Mouse (Mus musculus) erythroblast, embryonic 14.5 days (primary cell): ENCODE measurements around the gene Ndfip2. TPM values are rescaled to one million over a fixed set of nuclear protein-coding genes. Genes with fewer than 3 reads are reported as not detected.

Source experiments
- H3K27me3 ChIP-seq: 2 replicates; pipeline ENCODE4 v1.6.1; 2012; ENCODE audit warnings: inconsistent platforms; ENCODE audit not compliant: control insufficient read depth
- H3K36me3 ChIP-seq: 2 replicates; pipeline ENCODE4 v1.6.1; 2012; ENCODE audit warnings: mild to moderate bottlenecking, inconsistent platforms; ENCODE audit not compliant: control insufficient read depth
- H3K4me1 ChIP-seq: 2 replicates; pipeline ENCODE4 v1.6.1; 2012; ENCODE audit warnings: inconsistent platforms; ENCODE audit not compliant: control insufficient read depth
- H3K4me3 ChIP-seq: replicated peaks from 2 replicates; pipeline ENCODE3; 2012; ENCODE audit warnings: moderate library complexity, mild to moderate bottlenecking, inconsistent platforms
- H3K9me3 ChIP-seq: 2 replicates; pipeline ENCODE4 v1.6.1; 2012; ENCODE audit warnings: low read length, inconsistent platforms, mixed read lengths; ENCODE audit not compliant: control insufficient read depth
- GATA1 ChIP-seq: IDR thresholded peaks from 2 replicates; pipeline ENCODE4 v1.6.1; 2012; ENCODE audit warnings: low read length, inconsistent platforms, mixed read lengths
- TAL1 ChIP-seq: IDR thresholded peaks from 3 replicates; pipeline ENCODE4 v1.6.1; 2012; ENCODE audit warnings: low read length, inconsistent platforms, mixed read lengths
- polyA plus RNA-seq: library from polyadenylated mRNA; stranded (reverse); fragments of >175 nt; gene quantifications from 2 replicates; pipeline ENCODE4 v1.2.3, GENCODE M21; 2012

Ndfip2 gene
- polyA plus RNA-seq, 1 experiment, result 0.52 TPM

- peaks cover 10% of the 10 kb centered on the region for H3K4me1 ChIP-seq
- H3K4me3 ChIP-seq, result peak overlapping the region; percentile 50
- no peak for TF ChIP-seq GATA1
- TF ChIP-seq TAL1, result no peak
- no peaks in the 10 kb centered on the region for H3K27me3 ChIP-seq
- no peaks in the 10 kb centered on the region for H3K36me3 ChIP-seq
- peaks cover 4% of the 10 kb centered on the region; the same call in 1 of the 2 replicates for H3K9me3 ChIP-seq
Observed at GRCm38 (mm10) chr14:105328397-105329302, 70.3 kb downstream of the Ndfip2 start.

GRCm38 (mm10) chr14:105333475-105334094 is 75.2 kb downstream of the Ndfip2 start:
- TF ChIP-seq GATA1 (no peak), TAL1 (no peak)
- H3K4me3 ChIP-seq, result no peak overlapping the region
- no peaks in the 10 kb centered on the region for H3K9me3 ChIP-seq
- no peaks in the 10 kb centered on the region for H3K36me3 ChIP-seq
- no peaks in the 10 kb centered on the region for H3K27me3 ChIP-seq
- no peaks in the 10 kb centered on the region for H3K4me1 ChIP-seq

- no peaks in the 10 kb centered on the region for H3K27me3 ChIP-seq
- H3K4me3 ChIP-seq, result no peak overlapping the region
- H3K4me1 ChIP-seq, result no peaks in the 10 kb centered on the region
- H3K9me3 ChIP-seq, result no peaks in the 10 kb centered on the region
- TF ChIP-seq GATA1, result no peak
- TF ChIP-seq TAL1, result no peak
- H3K36me3 ChIP-seq, result no peaks in the 10 kb centered on the region
Observed at GRCm38 (mm10) chr14:105341765-105342164, 83.4 kb downstream of the Ndfip2 start.

- no peaks in the 10 kb centered on the region for H3K9me3 ChIP-seq
- no peaks in the 10 kb centered on the region for H3K4me1 ChIP-seq
- H3K36me3 ChIP-seq, result no peaks in the 10 kb centered on the region
- H3K27me3 ChIP-seq, result no peaks in the 10 kb centered on the region
- H3K4me3 ChIP-seq, result no peak overlapping the region
- TF ChIP-seq GATA1 (no peak), TAL1 (no peak)
Observed at GRCm38 (mm10) chr14:105354121-105354520, 95.7 kb downstream of the Ndfip2 start.

Other genes starting within 250 kb of the Ndfip2 start
- 0.17 and 0.37 TPM in 2 replicates for gene Rbm26, start 81.2 kb upstream of the Ndfip2 start, polyA plus RNA-seq